8 mouse cellular contexts compared by ENCODE assay signal in the genomic region with DNA sequence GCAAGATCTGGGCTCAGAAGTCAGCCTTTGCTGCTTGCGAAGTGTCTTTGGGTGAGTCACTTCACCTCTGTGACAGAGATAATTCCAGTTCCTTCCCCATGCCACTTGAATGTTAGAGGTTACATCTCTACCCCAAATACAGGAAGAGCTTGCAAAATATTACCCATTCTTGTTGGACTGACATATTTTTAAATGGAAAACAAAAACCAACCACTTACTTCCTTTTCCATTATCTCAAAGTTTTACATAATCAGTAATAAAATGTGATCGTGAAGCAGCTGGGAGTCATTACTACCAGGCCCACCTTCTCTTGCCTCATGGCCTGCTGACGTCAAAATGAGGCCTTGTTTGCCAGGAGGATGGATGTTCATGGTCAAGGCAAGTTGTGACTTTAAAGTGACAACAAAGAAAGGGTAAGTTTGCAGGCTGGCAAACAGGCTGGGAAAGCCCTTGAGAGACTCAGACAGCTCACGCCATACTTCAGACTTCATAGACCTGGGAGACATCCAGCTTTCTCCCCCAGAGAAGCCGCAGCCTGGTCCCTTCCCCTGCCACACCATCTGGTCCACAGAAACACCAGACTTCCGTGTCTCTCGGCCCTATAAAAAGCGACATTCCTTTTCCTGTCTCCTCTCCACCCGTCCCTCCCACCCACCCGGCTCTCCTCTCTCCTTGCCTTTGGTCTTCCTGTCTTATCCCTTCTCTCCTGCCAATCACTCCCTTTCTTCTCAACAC. TPM values are rescaled to one million over a fixed set of nuclear protein-coding genes. Genes with fewer than 3 reads are reported as not detected.
DNase-seq lines count a peak whose midpoint lies in the region; TF ChIP-seq lines count a peak whose summit lies in the region.

No protein-coding gene starts in this region.

- no peak overlapping the region for H3K27ac ChIP-seq in testis, adult 2 months (ENCODE audit: control insufficient read depth, insufficient read depth, low read depth, low read length)
- H3K27ac ChIP-seq in forebrain, embryonic 10.5 days = 0 out of 2 replicates have a peak overlapping the region, but pooled peaks have one; percentile 56

- no peaks in the 10 kb centered on the region for H3K27me3 ChIP-seq in testis, adult 2 months (ENCODE audit: control insufficient read depth, insufficient read depth, low read length)
- peaks cover 24% of the 10 kb centered on the region for H3K27me3 ChIP-seq in forebrain, embryonic 10.5 days (ENCODE audit: poor library complexity, severe bottlenecking)

- no peak for DNase-seq in testis, postnatal 10 days (ENCODE audit: low spot score)
- no peak for DNase-seq in forebrain, embryonic 10.5 days (ENCODE audit: extremely low spot score, low spot score)
- peak; percentile 26 to 45 for DNase-seq in heart, postnatal 10 days
- peak; percentile 24 to 38 for DNase-seq in layer of hippocampus, postnatal 10 days (ENCODE audit: low spot score in 2 of 2)
- peak; percentile 45 for DNase-seq in lung, postnatal 14 days
- DNase-seq in skeletal muscle tissue, adult 2 months (ENCODE audit: low read depth, low spot score) = peak; percentile 18
- DNase-seq in gastrocnemius, postnatal 10 days = no peak

- no peaks in the 10 kb centered on the region for H3K36me3 ChIP-seq in testis, adult 2 months (ENCODE audit: control insufficient read depth, insufficient read depth, low read length)
- H3K36me3 ChIP-seq in forebrain, embryonic 10.5 days (replicated peaks) = no peaks in the 10 kb centered on the region

- intact Hi-C loops in heart, postnatal 10 days (cut with DNase I) = loop anchor here (2.0 to 10.0 kb wide), 5 partner anchors 471 to 1699 kb away; no protein-coding TSS in a partner anchor

- H3K4me1 ChIP-seq in testis, adult 2 months (ENCODE audit: control insufficient read depth, insufficient read depth, low read length) = no peaks in the 10 kb centered on the region; the same call in 1 of the 2 replicates
- H3K4me1 ChIP-seq in forebrain, embryonic 10.5 days = 0 out of 2 replicates have a peak, but pooled peaks cover 3% of the 10 kb centered on the region

- TF ChIP-seq POLR2A in testis, adult 2 months (IDR thresholded peaks at IDR 0.05; ENCODE audit: control insufficient read depth, low read depth, low read length) = no peak

- H3K9me3 ChIP-seq in forebrain, embryonic 10.5 days = no peaks in the 10 kb centered on the region

- 55% methylated on average over 10 of the region's 10 CpGs for WGBS in forebrain, embryonic 10.5 days

- H3K4me3 ChIP-seq in testis, adult 2 months (ENCODE audit: control insufficient read depth, low read depth, low read length) = peak overlapping the region; percentile 74
- 0 out of 2 replicates have a peak overlapping the region, but pooled peaks have one; percentile 7 for H3K4me3 ChIP-seq in forebrain, embryonic 10.5 days

- no peak for TF ChIP-seq CTCF in testis, adult 2 months (IDR thresholded peaks at IDR 0.05; ENCODE audit: control insufficient read depth, insufficient read depth, insufficient replicate concordance, low read depth, low read length)

RNA-seq across cellular contexts. Expression of a gene that starts 27.2 kb away (rescaled TPM):
- 7.0 and 8.4 TPM in 2 replicates for polyA plus RNA-seq in testis, adult 2 months (2012; rRNA removed)
- polyA plus RNA-seq in forebrain, embryonic 10.5 days (2016; fragmentation: Nextera tagmentation; extraction: Ambion mirVana) = 15.2 and 16.1 TPM in 2 replicates
- total RNA-seq in heart, postnatal 10 days (2021) = 10 to 100 TPM; 39.0 to 50.1 TPM
- 10 to 100 TPM; 17.4 to 19.4 TPM for total RNA-seq in layer of hippocampus, postnatal 10 days (2021)
- total RNA-seq in gastrocnemius, postnatal 10 days (2021) = 1 to 10 TPM; 6.1 to 7.5 TPM

Comparison
In these comparisons a context has a peak if more than half of its experiments do, and no peak if none do; other contexts are left out.
1. DNase-seq: peak in heart, postnatal 10 days (2 of 2), layer of hippocampus, postnatal 10 days (2 of 2), lung, postnatal 14 days (single experiment) and skeletal muscle tissue, adult 2 months (single experiment); none in testis, postnatal 10 days (single experiment), forebrain, embryonic 10.5 days (single experiment) and gastrocnemius, postnatal 10 days (single experiment).